Mouse (Mus musculus) embryo, embryonic 11 days (tissue): ENCODE data around the gene Vmn1r236.

ENCODE experiments used
- DNase-seq: peaks from one replicate; pipeline ENCODE4 v3.0.0-alpha.2; 2015

The Vmn1r236 gene

DNA sequence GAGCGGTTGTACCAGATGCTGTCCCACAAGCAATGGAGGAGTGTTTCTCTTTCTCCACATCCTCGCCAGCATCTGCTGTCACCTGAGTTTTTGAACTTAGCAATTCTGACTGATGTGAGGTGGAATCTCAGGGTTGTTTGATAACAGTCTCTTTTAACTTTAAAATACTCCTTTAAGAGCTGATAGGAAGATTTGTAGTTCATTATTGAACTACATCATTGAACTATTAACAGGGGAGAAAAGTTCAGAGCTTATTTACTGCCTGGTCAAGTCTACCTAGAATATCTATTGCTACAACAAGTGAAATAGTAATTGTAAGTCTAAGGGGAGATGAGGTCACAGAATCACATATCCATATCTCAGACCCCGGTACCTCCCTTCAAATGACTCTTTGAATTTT lies at the start of gene Vmn1r236:
TSS of gene Vmn1r236 (plus strand) at position 301 of the 400 bp plus-strand sequence.
- no peak for DNase-seq

- no peak for DNase-seq
These were observed 26.6 kb upstream of the Vmn1r236 start, which contains the start of gene Vmn1r235 for GRCm38 (mm10) chr17:21256111-21256510. Vmn1r235 (plus strand) TSS chr17:21256411.

DNA sequence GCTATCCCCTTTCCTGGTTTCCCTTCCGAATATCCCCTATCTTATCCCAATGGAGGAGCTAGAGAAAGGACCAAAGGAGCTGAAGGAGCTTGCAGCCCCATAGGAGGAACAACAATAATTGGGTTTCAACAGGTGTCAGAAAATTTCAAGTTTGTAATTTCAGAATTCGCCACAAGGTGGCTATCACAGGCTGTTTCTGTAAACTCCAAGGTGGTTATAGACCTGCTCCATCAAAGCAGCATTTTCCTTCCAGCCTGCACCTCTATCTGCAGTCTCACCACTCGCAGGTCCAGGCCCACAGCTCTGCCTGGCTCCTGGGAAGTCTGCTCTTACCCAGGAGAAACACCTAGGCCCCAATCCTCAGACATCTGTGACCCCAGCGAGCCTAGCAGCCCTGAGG lies 10.6 kb upstream of the Vmn1r236 start:
- peak; percentile 46 for DNase-seq

DNA sequence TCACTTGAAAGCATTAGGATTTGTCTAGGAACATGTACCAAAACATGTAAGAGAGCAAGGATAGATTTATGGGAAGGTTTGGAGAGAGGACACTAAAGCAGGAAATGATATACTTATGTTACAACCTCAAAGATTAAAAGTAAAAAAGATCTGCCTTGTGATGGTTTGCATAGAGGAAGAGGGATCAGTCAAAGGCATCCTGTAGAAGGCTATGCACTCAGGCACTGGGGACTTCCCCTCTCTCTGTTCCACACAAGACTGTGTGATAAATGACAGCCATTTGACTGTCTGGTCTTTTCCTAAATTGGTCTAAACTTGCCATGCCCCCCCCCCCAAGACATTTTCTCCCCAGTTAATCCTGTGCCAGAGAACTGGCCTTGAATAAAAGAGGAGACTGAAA lies 1.7 kb downstream of the Vmn1r236 start:
- no peak for DNase-seq

DNA sequence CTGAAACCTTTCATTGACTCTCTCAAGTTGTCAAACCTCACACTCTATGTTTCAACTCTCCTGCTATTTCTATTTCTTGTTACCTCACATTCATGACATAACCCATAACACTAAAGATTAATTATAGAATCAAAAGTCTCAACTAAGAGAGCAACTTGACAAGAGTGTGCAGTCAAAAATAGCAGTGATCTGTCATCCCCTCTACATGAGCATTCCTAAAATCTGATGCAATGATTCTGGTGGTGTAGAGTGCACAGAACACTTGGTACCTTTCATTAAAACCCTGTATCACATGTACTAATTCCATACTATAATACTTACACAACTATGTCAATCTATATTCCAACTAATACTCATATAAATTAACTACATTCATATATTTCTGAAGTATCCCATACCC lies 7.0 kb downstream of the Vmn1r236 start:
- DNase-seq = no peak

- DNase-seq = no peak
These were observed 28.8 kb downstream of the Vmn1r236 start, which contains the start of gene Vmn1r237 for GRCm38 (mm10) chr17:21311565-21311964. Vmn1r237 (plus strand) TSS chr17:21311865.
